Mouse (Mus musculus) heart, adult 2 months (tissue): ENCODE results near the gene Mrpl2.
A peak's percentile ranks its signal among the peaks of the same experiment; 100 is the strongest.

ENCODE experiments used
- CTCF ChIP-seq: fragments of 200-600 bp; IDR thresholded peaks from 2 replicates; pipeline ENCODE4 v1.8.1; 2022; ENCODE audit warnings: antibody characterized with exemption, mild to moderate bottlenecking, moderate library complexity
- EP300 ChIP-seq: fragments of 200-500 bp; IDR thresholded peaks from 2 replicates; pipeline ENCODE4 v1.6.1; 2011; ENCODE audit warnings: low read depth, low read length, control low read depth; ENCODE audit not compliant: insufficient read depth
- POLR2A ChIP-seq: fragments of 200-500 bp; IDR thresholded peaks from 2 replicates; pipeline ENCODE4 v1.6.1; 2011; ENCODE audit warnings: mild to moderate bottlenecking, low read depth, low read length, control low read depth; ENCODE audit not compliant: insufficient read depth

DNA sequence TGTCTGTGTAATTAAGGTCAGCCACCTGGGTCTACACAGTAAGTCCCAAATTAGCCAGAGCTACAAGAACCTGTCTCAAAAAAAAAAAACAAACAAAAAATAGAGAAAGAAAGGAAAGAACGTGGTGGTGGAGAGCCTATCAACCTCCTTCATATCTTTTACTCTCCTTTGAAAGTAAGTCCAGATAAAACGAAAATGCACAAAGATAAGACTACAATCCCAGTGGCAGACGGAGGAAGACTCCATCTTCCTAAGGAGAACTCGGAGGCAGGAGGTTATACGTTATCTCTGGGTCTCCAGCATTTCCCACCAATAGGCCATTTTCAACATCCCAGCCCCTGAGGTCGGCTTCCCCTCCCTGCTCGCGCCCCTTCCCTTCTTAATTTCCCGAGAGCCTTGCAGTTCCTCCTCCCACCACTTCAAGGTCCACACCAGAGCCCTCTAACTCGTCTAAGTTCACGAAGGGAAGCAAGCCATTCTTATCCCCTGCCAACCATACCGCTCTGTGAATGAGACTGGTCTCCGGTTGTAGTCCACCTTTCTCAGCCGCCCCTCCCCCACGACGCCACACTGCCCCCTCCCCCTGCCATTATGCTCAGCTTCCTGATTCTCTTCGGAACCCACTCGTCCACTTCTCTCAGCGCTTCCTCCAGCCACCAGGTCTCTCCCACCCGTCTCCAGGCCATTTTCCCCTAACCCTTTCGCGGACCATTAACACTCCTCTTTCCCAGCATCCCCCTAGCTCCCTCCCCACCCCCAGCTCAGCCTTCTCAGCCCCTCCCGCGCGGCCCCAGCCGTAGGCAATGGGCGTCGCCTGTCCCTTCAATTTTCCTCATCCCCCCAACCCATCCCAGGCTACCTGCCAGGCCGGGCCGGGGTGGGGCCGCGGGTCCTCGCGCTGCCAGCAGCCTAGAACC, 34.1 kb downstream of the Mrpl2 start:
- TF ChIP-seq CTCF, result peak; percentile 61
- no peak for TF ChIP-seq EP300
- TF ChIP-seq POLR2A, result no peak
